Mouse (Mus musculus) olfactory bulb, adult 2 months (tissue): ENCODE data around the gene Slc35b4.

Source experiments
- CTCF ChIP-seq: fragments of 200-500 bp; IDR thresholded peaks from 2 replicates; pipeline ENCODE4 v1.5.1; 2012; ENCODE audit warnings: low read depth, mild to moderate bottlenecking, low read length, moderate library complexity; ENCODE audit not compliant: insufficient read depth
- POLR2A ChIP-seq: fragments of 200-500 bp; IDR thresholded peaks from 2 replicates; pipeline ENCODE4 v1.6.1; 2012; ENCODE audit warnings: mild to moderate bottlenecking, low read depth, low read length, moderate library complexity; ENCODE audit not compliant: insufficient read depth

GRCm38 (mm10) chr6:34225004-34225599 lies 48.2 kb upstream of the Slc35b4 start:
- TF ChIP-seq CTCF (no peak), POLR2A (no peak)
